Mouse (Mus musculus) spleen, adult 18-20 months (tissue): ENCODE results near the gene Cep72.
"Not testable (repeated sequence)": the region's sequence is repeated elsewhere in the genome, so short reads cannot be mapped to it uniquely, and the experiment has no call there.

ENCODE experiments used
- DNase-seq, 2 experiments: peaks; one replicate each; pipeline ENCODE4 v3.0.0; 2022; ENCODE audit warnings: mixed read lengths in 2 of 2

The Cep72 gene

DNA sequence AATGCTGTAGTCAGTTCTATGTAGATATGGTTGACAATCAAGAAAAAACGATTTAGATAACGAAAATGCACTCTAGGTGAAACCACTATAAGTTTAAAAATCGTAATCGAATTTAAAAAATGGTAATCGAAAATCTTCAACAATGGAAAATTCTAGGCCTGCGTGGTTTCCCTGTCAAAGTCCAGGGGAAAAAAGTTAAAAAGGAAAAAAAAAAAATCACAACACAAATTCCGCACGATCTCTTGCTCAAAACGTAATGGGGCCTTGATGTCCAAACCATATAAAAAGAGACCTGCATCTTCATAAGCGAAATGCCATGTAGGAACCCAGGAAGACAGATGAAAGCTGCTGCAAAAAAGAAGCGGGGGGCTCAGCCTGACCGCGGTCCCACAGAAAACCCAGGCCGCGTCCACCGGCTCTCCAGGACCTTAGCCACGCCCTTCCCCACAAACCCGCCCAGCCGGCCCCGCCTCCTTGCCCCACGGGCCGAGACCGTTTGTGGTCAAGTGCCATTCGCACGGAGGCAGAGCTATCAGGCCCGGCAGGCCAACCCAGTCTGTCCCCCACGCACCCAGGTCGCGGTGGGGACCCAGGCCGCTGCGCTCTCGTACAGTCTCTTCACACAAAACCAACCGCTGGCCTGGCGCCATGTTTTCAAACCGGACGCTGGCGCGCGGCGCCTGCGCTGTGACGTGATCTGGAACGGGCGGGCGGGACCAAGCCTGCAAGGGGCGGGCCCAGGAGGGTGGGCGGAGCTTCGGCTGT is at the start of gene Cep72:
Gene Cep72, minus strand, starts transcription at position 687 of the 765 bp plus-strand sequence.
- peak; percentile 82 to 92 for DNase-seq

GRCm38 (mm10) chr13:74107410-74107809 is 45.3 kb upstream of the Cep72 start:
- no peak for DNase-seq

DNA sequence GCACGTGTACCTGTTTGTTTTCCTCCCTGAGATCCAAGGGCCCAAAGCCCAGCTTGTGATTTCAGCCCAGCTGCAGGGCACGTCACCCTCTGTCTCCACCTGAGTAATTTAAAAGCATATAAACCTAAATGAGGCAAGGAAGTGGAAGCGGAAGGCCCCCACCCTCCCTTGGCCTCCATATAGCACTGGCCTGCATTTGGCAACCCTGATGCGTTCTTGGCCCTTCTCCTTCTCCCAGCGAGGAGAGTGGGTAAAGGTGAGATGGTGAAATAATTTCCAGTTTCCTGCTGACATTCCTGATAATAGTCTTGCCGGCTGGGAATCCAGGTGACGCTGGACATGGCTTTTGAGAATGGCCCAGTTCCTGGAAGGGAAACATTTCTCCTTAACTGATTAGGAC is 42.3 kb upstream of the Cep72 start:
- DNase-seq, result no peak

DNA sequence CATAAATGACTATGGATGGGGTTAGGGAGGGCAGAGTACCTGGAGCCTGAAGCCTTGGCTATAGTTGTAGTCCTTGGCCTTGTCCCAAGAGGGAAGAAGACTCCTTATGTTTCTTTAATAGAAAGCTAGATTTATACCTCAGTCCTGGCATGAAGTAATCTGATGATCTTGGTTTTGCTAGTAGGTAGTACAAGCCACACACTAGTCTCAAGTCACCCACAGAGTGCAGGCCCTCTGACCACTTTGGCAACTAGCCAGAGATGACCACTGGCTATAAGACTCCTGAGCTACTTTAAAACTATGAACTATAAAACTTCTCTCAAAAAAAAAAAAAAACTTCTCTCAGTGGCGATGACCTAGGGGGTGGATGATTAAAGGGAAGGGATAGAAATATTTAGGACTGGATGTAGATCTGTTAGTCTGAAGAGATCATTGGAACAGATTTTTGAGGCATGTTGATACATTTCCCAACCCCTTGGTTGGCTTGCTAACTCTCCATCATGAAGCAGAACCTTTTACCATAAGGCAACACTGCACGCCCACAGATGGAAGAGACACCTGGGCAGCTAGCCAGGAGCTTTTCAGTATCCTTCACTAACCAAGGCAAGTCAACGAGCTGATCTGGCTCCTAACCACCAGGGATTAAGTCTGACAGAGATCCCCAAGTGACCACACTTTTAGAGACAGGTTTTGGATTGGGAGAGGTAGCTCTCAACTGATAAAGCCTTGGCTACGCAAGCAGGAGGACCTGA is 40.9 kb upstream of the Cep72 start:
- no peak for DNase-seq

GRCm38 (mm10) chr13:74102108-74102830 is 40.2 kb upstream of the Cep72 start:
- DNase-seq, result no peak

DNA sequence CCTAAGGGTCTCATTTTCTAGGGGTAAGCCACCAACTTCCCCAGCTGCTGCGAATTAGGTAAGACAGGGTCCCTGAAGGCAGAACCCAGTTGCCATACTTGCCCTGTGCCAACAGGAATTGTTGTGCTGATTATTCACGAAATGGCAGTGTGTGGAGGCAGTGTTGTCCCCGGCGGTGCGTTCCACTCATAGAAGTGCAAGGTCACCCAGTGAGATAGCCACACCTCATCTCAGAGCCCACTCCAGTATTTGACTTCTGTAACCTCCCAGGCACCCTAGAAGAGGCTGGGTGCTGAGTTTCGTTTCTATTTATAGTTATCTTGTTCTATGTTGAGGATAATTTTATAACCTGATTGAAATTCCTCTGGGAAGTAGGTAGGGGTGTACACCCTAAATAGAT is 36.8 kb upstream of the Cep72 start:
- DNase-seq, result no peak

DNA sequence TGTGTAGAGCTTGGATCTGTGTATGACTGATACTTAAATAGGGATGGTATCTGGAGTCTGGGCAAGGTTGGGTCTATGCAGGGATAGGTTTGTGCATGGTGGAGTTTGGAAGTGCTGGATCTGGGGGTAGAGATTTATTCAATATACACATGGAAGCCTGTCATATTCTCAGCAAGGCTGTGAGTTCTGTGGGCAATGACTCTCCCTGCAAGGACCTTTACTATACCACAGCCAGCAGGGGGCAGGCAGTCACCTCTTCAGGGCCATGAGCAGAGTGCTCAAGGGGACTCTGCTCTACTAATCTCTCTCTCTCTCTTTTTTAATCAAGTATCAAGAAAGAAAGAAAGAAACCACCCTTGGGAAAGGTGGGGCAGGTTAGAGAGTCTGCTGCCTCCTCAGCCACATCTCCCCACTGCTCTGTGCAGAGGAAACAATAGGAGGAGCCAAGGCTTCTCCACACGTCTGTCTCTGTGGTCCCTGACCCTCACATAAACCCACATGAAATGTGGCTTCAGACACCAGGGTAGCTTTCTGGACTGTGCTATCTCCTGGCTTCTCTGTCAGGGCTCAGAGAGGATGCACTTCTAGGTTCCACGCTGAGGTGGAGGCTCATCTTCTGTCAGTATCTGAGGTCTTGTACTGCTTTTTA is 34.7 kb upstream of the Cep72 start:
- peak in 1 of 2 experiments; percentile 41 for DNase-seq

DNA sequence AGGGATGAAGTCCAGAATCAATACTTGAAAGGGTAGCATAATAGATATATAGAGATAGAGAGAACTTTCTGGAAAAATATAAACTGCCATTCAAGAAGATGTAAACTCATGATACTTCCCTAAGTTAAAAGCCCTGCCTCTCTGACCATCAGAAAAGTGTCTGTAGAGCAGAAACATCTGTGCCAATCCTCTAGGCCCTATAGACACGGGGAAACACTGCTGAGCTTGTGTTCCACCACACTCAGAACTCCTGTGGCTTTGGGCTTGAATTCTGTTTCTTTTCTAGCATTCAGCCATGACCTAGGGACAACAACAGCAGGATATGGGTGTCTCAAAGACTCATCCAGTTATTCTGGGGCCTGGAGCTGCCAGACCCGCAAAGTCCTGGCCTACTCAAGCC is 33.8 kb upstream of the Cep72 start:
- no peak for DNase-seq

DNA sequence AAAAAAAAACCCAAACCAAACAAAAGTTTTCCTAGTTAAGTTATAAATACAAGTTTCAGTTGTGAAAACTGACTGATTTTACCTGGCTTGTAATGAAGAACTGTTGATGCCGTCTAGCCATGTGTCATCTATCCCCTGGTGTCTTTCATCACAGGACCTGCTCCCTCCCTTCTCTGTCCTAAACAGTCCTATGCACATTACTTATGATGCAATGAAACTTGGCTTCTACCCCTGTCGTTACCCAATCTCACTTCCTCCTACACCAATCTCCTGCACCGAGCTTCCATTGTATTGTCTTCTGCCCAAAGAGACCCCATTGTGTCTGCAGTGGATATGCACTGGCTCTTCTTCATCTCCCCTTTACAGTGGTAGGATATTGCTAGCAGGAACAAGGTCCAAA is 28.2 kb upstream of the Cep72 start:
- no peak for DNase-seq

- no peak for DNase-seq
Measured at GRCm38 (mm10) chr13:74073369-74073768, 11.3 kb upstream of the Cep72 start.

DNA sequence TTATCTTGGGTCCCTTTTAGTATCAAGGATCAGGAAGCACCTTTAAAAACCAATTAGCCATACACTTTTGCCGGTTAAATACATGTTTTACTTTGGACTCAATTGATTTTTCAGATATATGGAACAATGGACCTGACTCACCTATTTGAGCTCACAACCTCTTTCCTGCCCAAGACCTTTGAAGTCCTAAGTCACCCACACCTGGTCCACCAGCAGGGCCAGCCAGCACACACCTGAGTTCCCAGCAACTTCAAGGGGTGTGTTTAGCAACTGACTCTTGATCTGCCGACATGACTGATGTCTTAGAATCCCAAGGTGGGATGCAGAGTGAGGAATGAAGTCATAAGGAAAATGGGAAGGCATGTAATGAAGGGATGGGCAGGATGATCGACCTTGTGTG is 9.6 kb upstream of the Cep72 start:
- DNase-seq, result no peak

DNA sequence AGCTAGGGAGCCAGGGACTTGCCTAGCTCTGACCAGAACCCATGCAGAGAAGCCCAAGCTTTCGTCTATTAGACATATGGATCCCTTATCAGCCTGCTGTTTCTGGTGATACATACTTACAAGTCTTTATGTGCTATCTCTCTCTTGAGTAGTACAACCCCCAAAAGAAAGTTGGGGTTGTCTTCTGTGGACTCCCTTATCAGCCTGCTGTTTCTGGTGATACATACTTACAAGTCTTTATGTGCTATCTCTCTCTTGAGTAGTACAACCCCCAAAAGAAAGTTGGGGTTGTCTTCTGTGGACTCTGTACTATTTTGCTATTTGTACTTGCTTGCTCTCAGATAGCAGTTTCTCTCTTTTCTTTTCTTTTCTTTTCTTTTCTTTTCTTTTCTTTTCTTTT is 9.1 kb upstream of the Cep72 start:
- DNase-seq, result not testable (repeated sequence)

- no peak for DNase-seq
Measured at GRCm38 (mm10) chr13:74066576-74066975, 4.5 kb upstream of the Cep72 start.

GRCm38 (mm10) chr13:74063340-74064050 is 1.4 kb upstream of the Cep72 start:
- DNase-seq, result no peak

- DNase-seq, result no peak
Measured at GRCm38 (mm10) chr13:74062378-74063128, 454 bp upstream of the Cep72 start.

DNA sequence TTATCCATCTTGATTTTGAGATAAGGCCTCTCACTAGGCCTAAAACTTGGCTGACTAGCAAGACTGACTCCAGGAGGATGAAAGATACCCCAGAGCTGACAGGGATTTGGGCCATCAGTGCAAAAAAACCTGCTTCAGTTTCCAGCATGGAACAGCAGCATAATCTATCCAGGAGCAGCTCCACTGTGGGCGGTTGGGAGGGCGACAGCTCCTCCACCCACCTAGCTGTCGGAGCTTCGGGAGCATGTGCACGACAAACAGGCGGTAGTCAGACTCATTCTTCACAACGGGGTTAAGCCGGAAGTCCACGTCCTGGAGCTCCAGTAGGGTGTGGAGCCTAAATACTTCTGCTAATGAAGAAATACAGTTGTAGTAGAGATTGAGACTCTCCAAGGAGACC is 4.0 kb downstream of the Cep72 start:
- no peak for DNase-seq

DNA sequence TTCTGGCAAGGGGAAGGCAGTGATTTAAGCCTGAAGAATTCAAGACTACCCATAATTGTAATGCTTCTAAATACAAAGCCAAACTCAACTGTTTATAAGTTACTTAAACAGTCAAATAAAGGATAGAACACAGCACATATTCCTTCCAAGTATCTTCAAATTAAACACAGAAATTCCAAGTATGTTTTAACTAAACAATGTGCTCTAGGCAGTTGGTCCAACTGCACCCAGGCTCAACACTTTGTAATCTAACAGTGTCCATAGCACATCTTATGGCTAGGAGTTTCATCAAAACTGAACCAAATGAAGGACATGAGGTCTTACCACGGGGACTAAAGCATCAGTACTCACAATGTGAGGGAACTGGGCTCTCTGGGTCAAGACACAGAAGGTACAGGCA is 5.9 kb downstream of the Cep72 start:
- no peak for DNase-seq

DNA sequence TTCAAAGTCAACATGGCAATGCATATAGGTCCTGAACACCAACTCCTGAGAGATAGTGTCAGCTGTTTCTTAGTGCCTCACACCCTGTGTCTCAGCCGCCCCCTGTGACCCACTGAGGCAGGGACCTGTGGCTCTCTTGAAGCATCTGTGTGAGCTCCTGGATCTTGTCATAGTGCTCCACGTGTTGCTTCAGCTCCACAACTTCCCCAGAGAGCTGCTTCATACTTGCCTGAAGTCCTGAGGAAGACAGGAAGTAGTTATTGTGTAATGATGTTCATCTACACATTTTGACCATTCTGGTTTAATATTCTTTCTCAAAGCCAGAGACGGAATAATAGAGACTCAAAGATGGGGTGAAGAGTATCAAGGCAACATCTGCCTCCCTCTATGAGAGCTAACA is 22.2 kb downstream of the Cep72 start:
- no peak for DNase-seq

- DNase-seq, result no peak
Measured at GRCm38 (mm10) chr13:74035776-74036175, 26.3 kb downstream of the Cep72 start.

GRCm38 (mm10) chr13:74034756-74035155 is 27.3 kb downstream of the Cep72 start:
- DNase-seq, result no peak

- no peak for DNase-seq
Measured at GRCm38 (mm10) chr13:74031133-74031532, 31.0 kb downstream of the Cep72 start.

GRCm38 (mm10) chr13:74030691-74031090 is 31.4 kb downstream of the Cep72 start:
- no peak for DNase-seq
